Mouse (Mus musculus) frontal cortex, postnatal 25 days (tissue): Measurements from ENCODE around the gene Olfr155.
A peak's percentile ranks its signal among the peaks of the same experiment; 100 is the strongest.

ENCODE experiments used
- DNase-seq, 2 experiments: peaks; one replicate each; pipeline ENCODE4 v3.0.0; 2022; ENCODE audit warnings: low spot score in 2 of 2

The Olfr155 gene

DNA sequence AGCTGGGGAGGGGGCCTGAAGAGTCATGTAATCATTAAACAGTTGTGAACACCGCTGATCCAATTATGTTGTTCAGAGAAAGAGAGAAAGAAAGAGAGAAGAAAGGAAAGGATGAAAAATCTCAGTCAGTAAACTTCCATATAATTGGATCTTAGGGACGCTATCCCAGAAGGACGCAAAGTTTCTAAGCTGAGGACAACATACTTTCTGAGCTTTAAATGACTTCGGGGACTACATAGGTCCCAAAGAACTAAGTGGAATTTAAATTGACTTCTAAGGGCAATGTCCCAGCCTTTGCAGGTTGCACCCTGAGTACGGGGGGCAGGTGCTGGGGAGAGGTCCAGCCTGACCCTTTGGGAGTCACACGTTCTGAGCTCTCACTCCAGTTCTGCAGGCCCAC, at the start of gene Olfr155:
Gene Olfr155, plus strand, starts transcription at position 301 of the 400 bp plus-strand sequence.
- DNase-seq: no peak

DNA sequence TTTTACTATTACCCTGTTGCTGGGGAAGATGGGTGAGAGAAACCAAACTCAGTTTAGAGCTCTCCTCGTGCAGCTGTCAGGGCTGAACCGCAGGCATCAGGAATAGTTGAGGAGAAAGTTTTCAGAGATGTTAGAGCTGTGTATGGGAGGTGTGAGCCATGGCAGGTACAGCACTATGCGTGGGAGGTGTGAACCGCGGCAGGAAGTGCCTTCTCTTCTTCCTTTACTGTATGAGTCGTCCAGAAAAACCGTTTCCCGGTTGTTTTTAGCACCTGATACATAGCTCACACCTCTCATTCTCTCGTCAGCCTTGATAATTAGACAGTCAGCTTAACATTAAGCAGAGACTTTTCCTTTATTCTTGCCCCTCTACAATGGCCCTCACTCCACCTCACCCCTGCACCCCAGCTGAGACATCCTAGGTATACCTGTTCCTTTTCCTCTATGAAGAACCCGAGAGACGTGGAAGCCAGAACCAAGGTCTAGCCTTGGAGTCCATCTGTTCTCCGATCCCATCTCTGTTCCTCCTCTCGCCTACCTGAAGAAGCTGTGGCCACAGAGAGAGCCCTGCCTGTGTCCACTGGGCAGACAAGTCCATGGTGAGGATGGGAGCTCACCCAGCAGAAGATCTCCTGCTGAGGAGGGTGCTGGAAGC, 28.3 kb upstream of the Olfr155 start:
- DNase-seq: no peak

DNA sequence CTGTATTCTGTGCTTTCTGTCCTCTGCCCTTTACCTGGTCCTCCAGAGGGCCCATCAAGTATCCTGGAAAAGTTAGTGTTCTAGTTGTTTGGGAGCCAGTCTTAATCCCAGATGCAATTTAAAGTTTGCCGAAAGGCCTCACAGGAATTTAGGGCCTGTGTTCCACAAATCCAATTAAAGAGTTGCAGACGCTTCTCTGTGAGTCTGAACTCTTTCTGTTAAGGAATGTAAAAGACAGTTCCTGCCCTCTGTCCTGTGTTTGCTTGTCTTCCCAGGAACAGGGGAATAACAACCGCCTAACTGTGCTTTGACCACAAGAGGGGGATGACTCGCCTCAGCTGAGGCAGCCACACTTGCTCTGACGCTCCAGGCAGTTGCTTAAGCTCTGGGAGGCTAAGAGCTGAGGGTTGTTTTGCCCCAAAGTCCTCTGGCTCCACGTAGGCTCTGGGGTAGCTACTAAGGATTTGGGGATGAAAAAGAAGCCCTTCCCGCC, 27.5 kb upstream of the Olfr155 start, which contains the start of gene Olfr156:
Gene Olfr156, minus strand, starts transcription at position 51 of the 493 bp plus-strand sequence.
- no peak for DNase-seq

DNA sequence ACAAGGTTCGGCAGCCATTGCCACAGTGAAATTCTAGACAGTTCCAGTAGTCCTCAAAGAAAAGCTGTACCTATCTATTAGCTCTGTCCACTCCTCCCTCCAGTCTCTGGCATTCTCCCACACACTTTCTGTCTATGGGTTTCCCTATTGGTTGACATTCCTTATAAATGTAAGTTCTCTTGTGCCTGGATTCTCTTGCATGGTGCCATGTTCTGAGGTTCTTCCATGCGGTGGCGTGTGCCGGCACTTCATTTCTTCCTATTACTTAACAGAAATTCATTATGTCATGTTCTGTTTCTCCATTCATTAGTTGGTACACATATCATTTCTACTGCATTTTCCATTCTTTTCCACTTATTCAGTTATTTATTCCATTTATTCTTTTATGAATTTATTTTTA, 22.6 kb upstream of the Olfr155 start:
- no peak for DNase-seq

DNA sequence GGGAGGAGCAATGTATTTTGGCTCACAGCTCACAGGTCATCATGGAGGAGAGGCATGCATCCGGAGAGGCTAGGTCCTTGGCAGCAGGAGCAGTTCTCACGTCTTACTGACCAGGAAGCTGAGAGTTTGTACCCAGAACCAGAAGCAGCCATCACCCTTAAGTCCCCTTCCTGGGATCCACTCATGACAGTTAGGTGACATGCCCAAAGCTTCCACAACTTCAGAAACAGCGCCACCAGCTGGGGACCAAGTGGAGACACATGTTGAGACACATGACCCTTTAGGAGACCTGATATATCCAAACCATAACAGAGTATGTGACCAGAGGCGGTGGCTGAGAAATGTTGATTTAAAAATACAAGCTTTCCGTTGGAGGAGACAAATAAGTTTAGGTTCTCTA, 19.3 kb upstream of the Olfr155 start:
- DNase-seq: no peak

DNA sequence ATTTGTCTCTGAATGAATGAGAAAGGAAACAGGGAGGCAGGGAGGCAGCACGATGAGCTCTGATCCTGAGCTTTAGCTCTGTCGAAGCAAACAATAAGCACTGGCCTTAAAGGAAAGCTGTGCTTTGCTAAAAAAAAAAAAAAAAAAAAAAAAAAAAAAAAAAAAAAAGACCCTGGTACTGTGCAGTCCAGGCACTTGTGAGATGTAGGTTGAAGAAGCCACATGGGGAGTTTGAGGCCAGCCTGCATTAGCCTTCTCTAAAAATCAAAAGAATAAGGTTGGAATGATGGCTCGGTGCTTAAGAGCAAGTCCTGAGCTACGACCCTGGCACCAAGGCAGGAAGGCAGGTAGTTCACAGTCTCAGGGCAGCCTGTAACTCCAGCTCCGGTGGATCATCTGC, 17.6 kb upstream of the Olfr155 start:
- DNase-seq: no peak

DNA sequence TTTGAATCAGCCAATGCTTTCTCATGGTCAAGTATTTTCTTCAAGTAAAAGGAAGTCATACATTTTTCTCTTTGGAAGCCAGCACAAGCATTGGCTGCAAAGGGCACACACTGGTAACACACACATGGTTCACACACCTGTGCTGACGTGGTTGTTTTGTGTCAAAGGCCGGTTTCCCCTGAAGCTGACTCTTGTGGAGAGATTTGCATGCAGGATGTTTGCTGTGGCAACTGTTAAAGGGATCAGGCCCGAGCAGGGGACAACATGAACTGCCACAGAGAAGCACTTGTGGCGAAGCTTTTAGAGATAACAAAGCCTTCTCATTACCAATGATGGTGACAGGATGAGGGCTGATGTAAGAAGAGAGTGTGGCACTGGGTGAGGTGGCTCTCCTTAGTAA, 16.6 kb upstream of the Olfr155 start:
- no peak for DNase-seq

DNA sequence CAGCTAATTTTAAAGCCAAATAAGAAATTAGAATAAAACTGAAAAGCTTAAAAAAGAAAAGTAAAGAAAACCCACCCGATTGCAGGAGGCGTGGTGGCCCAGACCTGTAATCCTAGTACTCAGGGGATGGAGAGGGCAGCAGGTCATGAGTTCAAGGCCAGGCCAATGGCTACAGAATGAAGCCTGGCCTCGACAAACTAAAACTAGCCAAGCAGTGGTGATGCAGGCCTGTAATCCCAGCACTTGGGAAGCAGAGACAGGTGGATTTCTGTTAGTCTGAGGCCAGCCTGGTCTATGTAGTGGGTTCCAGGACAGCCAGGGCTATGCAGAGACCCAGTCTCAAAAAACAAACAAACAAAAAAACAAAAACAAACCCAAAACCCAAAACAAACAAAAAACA, 13.0 kb upstream of the Olfr155 start:
- no peak for DNase-seq

DNA sequence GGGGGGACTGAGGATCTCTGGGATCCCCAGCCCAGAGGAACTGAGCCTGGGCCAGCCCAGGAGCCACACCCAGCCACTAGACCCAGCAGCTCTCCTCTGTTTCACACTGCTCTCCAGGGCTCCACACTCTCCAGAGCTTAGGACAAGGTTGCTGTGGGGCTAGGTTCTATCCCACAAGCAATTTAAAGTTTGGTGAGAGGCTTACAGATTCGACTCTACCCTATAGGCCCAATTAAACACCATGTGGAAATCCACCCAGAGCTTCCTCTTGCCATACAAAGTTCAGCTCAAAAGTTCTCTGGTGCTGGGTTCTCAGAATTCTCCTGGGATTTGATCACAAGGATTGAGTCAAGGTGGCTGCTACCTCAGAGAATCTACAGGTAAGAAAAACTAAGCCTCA, 11.3 kb upstream of the Olfr155 start, which contains the start of gene Olfr157:
Gene Olfr157, minus strand, starts transcription at position 101 of the 400 bp plus-strand sequence.
- no peak for DNase-seq

DNA sequence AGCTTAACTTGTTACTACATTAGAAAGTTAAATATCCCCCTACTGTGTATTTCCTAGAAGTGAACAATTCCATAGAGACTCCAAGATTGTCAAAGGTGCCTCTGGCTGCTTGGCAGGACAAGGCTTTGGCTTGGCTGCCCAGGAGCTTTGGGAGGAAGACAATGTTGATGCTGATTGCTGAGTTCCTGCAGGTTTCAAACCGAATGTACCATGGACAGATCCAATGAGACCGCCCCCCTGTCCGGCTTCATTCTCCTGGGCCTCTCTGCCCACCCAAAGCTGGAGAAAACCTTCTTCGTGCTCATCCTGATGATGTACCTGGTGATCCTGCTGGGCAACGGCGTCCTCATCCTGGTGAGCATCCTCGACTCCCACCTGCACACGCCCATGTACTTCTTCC, 2.7 kb downstream of the Olfr155 start:
- DNase-seq: no peak

DNA sequence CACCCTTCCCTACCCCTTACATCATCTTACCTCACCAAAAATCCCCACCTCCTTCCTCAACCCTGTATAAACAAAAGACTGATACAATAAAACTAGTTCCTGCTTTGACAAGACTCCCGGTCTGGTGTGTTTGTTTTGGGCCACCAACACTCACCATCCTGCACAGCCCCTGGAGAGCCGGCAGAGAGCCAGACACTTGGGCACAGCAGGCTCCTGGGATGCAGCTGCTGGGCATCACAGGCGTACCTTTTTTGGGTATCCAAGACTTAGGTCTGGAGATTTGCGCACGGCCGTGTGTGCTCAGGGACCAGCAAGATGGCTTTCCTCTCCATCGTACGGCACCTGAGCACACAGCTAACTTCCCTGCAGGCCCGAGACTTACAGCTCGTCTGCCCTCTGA, 8.5 kb downstream of the Olfr155 start:
- DNase-seq: no peak

DNA sequence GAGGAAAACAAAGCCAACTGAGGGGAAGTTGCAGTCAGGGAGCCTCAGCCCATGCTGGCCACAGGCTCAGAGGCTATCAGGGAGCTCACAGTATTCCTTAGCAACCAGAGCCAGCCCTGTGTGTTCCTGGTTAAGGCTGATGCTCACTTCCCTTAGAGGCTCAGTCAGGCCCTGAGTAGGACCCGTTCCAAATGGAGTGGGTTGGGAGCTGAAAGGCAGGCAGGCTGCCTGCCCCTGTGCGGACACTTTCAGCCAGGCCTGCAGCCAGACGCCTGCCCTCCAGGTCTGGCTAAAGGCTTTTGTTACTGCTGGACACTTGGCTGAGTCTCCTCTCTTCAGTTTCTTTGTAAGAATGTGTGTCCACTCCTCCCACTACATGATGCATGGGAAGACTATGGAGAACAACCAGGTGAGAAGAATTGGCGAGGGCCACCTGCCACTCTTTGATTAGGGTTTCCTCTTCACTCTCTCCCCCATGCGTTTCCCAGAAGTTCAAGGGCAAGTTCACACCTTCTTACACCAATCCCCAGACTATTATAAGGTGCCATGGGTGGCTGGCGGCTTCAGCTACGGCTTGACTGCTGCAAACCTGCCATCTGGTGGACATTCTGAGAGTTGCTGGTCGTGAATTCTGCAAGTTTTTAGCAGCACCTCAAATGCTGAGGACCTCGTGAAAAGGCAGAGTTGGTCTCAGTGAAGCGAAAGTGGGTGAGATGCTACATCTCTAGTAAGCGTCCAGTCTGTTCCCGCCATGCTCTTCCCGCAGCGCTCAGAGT, 9.6 kb downstream of the Olfr155 start:
- DNase-seq: peak; percentile 66 to 68

DNA sequence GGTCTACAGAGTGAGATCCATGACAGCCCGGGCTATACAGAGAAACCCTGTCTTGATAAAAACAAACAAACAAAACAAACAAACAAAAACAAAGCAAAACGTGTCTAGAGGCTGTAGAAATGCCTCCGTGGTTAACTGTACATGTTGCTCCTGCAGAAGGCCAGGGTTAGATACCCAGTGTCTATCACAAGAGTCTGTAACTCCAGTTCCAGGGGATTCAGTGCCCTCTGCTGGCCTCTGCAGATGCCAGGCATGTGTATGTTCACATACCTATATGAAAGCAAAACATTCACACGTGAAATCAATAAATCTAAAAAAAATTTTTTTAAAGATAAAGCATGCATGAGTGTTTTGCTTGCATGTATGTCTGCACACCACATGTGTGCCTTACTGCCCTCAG, 11.9 kb downstream of the Olfr155 start:
- DNase-seq: no peak

DNA sequence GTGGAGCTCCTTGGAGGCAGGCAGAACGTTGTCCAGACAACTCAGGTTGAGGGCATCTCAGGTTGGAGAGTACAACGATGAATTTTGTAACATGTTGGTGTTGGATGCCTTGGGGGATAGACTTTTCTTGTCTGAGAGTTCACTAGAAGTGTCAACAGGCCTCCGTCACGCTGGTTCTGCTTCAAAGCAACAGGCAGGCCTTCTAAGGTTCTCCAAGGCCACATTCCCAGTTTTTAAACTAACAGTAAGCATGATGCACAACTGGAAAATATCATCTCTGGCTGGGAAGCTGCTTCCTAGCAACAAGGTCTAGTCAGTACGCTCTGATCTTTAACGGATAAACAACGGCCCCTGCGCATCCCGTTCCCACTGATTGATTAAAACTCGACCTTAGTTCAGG, 18.5 kb downstream of the Olfr155 start:
- DNase-seq: no peak

DNA sequence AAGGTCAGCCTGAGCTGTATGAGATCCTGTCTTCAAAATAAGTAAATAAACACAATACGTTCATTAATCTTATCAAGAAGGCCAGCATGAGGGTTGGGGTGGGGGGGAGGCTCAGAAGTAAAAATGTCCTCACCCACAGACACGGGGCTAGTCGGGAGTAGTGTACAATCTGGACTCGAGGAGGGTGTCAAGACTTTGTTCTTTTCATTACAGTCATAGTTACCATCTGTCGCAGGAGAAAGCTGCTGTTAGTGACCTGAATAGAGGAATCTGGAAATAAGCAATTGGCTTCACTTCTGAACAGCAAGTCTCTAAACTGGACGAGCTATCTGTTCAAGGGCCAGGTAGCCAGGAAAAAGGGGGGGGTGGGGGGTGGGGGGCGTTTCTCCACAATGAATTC, 23.1 kb downstream of the Olfr155 start:
- no peak for DNase-seq

DNA sequence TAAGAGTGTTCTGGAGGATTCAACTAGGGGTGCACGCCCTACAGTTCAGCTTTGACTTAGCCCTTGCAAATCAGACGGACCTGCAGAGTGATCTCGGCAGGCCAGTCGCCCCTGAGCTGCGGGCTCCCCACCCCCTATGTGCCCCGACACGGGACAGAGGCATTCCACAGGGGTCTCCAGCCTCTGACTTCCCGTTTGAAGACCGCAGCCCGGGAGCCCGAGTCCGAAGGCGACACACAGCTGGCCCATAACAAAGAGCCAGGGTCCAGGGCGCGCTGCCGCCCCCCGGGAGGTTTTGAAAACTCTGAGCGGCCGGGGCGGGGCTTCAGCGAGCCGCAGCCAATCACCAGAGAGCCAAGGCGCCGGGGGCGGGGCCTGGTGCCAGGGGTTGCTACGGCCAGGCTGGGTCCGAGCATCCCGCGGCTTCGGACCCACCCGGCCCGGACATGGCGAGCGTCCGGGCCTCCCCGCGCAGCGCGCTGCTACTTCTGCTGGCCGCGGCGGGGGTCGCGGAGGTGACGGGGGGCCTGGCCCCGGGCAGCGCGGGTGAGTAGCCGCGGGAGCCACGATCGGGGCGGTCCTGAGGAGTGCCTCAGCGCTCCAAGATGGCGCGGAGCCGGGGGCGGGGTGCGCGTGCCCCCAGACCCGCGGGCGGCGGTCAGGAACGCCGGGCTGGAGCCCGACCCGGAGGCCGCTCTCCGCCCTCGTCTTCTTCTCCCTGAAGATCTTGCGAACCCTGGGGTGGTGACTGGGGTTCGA, 24.0 kb downstream of the Olfr155 start, which contains the start of gene Reck:
Gene Reck, plus strand, starts transcription at position 371 of the 759 bp plus-strand sequence.
- DNase-seq: peak; percentile 76 to 81

DNA sequence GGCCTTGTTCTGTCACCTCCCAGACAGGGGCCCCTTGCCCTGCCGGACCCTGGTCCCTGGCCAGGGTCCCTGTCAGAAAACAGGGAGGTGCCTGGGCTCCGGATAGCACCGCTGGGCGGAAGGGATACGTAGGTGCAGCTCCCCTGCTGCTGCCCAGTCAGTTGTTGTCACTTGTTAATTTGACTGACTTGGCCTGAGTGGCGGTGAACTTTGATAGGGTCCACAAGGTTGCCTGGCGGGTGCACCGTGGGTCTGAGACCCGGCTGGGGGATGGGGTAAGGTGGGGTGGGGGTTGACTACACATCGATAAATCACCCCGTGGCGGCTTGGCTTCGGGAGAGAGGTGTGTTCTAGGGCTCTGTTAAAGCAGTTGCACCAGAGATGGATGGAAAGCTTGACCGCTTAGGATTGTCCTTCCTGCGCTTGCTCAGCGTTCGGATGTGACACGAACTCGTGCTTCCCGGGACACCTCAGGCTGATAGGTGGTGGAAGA, 24.6 kb downstream of the Olfr155 start:
- peak in 1 of 2 experiments; percentile 7 for DNase-seq

DNA sequence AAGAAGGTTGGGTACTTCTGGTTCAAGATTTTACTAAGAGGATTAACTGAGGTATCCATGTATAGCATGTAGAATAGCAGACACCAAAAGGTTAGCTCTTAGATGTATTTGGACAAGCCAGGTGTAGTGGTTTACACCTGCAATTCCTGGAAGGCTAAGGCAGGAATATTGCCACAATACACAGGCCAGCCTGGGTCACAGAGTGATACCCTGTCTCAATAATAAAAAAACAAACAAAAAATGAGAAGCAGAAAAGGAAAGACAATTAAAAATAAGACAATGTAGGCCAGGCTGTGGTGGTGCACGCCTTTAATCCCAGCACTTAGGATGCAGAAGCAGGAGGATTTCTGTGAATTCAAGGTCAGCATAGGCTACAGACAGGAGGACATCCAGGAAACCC, 25.9 kb downstream of the Olfr155 start:
- no peak for DNase-seq

DNA sequence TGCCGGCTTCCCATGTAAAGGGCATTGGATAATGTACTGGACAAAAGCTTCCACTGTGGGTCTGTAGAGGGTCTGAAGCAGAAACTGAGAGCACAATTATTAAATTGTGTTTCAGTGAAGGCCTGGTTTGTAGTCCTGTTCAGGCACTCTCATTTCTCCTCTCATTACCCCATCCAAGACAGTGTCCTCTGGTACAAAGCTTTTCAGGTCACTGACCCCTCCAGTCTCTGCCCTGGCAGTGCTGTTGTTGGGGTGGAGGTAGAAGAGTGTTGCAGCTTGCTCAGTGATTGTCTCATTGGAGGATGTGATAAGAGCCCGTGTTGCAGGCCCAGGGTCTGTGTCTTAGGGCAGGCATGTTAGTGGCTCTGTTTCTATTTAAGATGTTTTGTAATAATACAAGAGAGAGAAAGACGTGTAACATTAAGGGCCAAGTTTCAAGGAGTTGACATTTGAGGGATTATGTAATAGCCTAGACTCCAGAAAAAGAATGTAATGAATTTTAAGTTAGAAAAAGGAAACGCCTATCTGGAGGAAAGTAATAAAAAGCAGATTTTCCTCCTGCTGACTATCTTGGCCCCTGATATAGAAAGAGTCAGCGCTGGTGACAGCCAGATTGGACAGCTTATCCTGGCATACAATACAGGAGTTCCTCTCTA, 26.9 kb downstream of the Olfr155 start:
- no peak for DNase-seq

DNA sequence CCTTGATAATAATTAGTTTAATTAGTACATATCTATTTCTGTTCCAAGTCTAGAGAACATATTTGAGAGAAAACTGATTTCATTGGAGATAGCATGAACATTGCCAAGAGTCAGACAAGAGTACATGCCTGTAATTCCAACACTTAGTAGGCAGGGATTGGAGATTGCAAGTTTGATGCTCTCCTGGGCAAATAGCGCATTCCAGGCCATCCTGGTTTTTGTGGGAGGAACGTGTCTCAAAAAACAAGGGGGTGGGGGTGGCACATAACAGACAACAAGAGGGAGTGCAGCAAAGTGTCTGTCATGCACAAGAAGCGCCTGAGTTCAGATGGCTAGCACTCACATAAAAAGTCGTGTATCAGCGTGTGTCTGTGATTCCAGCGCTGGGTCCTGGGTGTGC, 28.2 kb downstream of the Olfr155 start:
- no peak for DNase-seq

DNA sequence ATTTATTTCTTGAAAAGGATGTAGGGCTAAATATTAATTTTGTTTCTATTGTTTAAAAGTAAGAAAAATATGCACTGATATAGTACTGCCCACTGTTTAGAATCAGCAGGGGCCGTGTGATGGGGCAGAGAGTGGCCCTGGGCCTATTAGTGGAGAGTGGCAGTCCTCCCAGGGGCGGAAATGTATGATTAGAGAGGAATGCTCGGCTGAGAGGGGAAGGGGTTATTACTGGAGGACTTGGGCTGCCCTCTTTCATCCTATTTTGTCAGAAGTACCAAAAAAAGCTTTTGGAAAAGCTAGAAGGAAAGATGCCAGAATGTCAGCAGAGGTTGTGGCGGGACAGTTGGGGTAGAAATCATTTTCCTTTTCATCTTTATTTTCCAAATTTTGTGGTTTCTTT, 32.8 kb downstream of the Olfr155 start:
- DNase-seq: no peak

DNA sequence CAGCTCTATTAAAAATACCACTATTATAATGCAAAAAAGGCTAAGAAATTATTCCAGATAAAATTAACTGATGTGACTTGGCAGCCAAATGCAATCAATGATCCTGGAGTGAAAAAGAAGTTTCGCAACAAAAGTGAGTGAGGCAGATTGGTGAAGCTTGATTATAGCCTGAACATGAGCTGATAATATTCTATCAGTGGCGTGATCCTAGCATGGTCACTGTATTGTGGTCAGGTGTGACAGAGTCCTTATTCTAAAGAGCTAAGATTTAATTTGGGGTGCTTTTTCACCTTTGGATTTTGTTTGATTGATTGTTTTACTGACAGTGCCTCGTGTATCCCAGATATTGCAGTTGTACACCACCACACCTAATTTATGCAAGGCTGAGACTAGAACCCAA, 39.9 kb downstream of the Olfr155 start:
- no peak for DNase-seq
